Mouse (Mus musculus): ENCODE measurements around the gene Prtg.

- no peak for TF ChIP-seq CTCF (IDR thresholded peaks at IDR 0.05; ENCODE audit: low read depth)
- no peak for TF ChIP-seq EP300 (IDR thresholded peaks at IDR 0.05; ENCODE audit: low read depth)
Measured at GRCm38 (mm10) chr9:72936301-72936700, 129.6 kb downstream of the Prtg start.
